Mouse (Mus musculus): Measurements from ENCODE around the gene Cabp4. TPM values are rescaled to one million over a fixed set of nuclear protein-coding genes. Genes with fewer than 3 reads are reported as not detected.
A peak's percentile ranks its signal among the peaks of the same experiment; 100 is the strongest.

The Cabp4 gene
- polyA plus RNA-seq (2014; fragmentation: Nextera tagmentation; extraction: Ambion mirVana) = not detected in 2 replicates

DNA sequence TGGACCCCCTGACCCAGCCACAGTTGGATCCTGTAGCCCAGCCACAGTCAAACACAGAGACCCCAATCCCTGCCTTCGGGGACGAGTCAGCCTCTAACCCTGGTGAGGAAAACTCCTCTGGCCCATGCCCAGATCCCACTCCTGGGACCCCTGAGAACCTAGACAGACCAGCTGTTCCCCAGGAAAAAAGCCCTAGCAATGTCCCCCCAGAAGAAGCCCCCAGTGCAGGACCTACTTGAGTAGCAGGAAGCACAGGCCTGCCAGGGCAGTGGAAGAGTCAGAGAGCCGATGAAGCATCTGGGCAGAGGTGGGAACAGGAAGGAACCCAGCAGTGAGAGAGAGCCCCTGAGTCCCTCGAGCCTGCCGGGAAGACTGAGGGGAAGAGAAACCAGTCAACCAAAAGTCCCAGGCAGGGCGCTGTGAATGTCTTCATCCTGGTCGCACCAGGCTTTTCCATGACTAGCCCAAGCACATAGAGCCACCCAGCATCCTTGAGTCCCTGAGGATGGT lies at the start of gene Cabp4:
TSS of gene Cabp4 (minus strand) at position 275 of the 510 bp plus-strand sequence.
- DNase-seq (ENCODE audit: low spot score) = no peak
- Histone ChIP-seq H3K4me3 (ENCODE audit: low read depth, low read length) (no peak within 1 kb of the TSS), H3K4me2 (ENCODE audit: low read depth, severe bottlenecking) (no peak within 1 kb of the TSS), H3K27ac (replicated peaks; ENCODE audit: low read depth, low read length) (no peak within 1 kb of the TSS), H3K27me3 (ENCODE audit: control insufficient read depth, insufficient read depth, low read length) (no peaks in the 10 kb centered on the region), H3K4me1 (ENCODE audit: control insufficient read depth, insufficient read depth, low read length) (peaks cover 7% of the 10 kb centered on the region), H3K36me3 (ENCODE audit: control insufficient read depth, insufficient read depth, low read length) (no peaks in the 10 kb centered on the region), H3K9ac (ENCODE audit: low read length) (no peak within 1 kb of the TSS), H3K9me3 (ENCODE audit: control insufficient read depth, low read length) (no peaks in the 10 kb centered on the region)
- 87% methylated on average over 7 of the region's 7 CpGs for WGBS
- ATAC-seq (ENCODE audit: insufficient number of reproducible peaks, low FRiP score, low TSS enrichment, low read depth) = no peak

DNA sequence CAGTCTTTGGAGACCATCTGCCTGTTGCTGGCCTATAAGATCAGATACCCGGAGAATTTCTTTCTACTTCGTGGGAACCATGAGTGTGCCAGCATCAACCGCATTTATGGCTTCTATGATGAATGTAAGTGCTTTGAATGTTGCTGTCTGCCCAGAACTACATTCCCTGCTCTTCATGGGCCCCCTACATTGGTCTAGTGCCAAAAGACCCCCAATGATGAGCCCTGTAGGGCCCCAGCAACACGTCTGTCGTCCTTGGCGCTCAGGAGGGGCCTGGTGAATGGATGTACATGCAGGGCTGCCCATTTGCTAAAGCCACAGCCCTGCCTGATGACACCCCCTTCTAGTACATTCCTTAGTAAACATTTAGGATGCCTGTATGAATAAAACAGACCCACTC lies 49.3 kb upstream of the Cabp4 start:
- DNase-seq (ENCODE audit: low spot score) = no peak
- peak overlapping the region; percentile 94 for H3K9ac ChIP-seq (ENCODE audit: low read length)
- no peaks in the 10 kb centered on the region for H3K27me3 ChIP-seq (ENCODE audit: control insufficient read depth, insufficient read depth, low read length)
- H3K4me3 ChIP-seq (ENCODE audit: low read depth, low read length) = peak overlapping the region; percentile 98
- no peak overlapping the region for H3K27ac ChIP-seq (replicated peaks; ENCODE audit: low read depth, low read length)
- 61% methylated on average over 6 of the region's 6 CpGs for WGBS
- peaks cover 17% of the 10 kb centered on the region for H3K4me1 ChIP-seq (ENCODE audit: control insufficient read depth, insufficient read depth, low read length)
- H3K4me2 ChIP-seq (ENCODE audit: low read depth, severe bottlenecking) = peak overlapping the region; percentile 84
- H3K36me3 ChIP-seq (ENCODE audit: control insufficient read depth, insufficient read depth, low read length) = peaks cover 36% of the 10 kb centered on the region
- ATAC-seq (ENCODE audit: insufficient number of reproducible peaks, low FRiP score, low TSS enrichment, low read depth) = no peak
- H3K9me3 ChIP-seq (ENCODE audit: control insufficient read depth, low read length) = no peaks in the 10 kb centered on the region

DNA sequence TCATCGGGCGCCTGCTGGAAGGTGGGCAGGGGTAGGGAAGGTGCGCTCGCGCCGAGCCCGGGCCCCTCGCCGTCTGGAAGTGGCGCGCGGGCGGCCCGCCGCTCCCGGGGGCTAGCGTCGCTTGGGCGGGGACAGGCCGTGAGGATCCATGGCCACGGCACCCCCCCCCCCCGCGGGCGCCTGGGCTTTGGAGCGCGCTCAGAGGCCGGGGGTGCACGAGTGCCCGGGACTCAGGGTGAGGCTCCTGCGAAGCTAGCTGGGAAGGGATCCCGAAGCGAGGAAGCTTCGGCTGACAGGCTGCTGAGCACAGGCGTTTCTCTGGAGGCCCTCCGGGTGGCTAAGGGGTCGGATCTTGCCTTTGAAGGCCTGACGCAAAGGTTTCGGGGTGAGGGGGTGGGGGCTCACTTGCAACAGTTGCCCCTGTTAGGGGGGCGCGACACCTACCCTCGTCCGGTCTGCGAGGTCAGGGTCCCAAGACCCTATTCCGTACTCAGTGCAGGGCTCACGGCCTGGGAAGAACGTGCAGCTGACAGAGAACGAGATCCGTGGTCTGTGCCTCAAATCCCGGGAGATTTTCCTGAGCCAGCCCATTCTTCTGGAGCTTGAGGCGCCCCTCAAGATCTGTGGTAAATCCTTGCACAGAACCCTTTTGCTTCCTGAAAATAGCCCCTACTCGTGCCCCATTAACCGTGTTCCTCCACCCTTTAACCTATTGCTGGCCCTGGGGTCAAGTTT lies 48.6 kb upstream of the Cabp4 start:
- Histone ChIP-seq H3K27ac (replicated peaks; ENCODE audit: low read depth, low read length) (peak overlapping the region; percentile 85), H3K4me1 (ENCODE audit: control insufficient read depth, insufficient read depth, low read length) (peaks cover 17% of the 10 kb centered on the region)
- DNase-seq (ENCODE audit: low spot score) = no peak

DNA sequence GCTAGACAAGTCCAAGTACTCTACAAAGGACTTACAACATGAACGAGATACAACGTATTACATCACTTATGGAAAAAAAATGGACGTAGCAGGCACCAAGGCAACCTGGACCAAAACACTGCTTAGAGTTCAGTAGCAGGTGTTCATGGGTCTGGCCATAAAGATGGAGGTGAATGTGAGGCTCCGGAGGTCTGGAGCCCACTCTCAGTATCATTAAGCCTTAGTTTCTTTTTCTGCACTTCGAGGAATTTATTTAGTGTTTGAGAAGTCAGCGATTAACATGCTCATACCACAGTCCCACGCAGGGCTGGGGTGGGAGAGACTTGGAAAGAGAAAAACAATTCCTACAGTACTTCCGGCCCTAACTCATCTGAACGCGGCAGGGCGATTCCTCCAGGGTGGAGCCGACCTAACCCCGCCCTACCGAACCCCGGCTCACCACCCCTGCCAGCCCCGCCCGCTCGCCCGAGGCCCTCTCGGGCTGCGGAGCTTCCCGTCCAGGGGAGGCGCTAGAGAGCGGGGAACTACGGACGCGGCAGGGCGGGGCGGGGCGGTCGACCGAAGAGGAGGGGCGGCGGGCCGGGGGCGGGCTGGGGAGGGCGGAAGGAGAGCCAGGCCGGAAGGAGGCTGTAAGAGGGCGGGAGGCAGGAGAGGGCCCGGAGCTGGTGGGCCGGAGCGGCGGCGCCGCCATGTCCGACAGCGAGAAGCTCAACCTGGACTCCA lies 47.9 kb upstream of the Cabp4 start, which contains the start of gene Ppp1ca:
TSS of gene Ppp1ca (plus strand) at position 538 of the 723 bp plus-strand sequence.
- peak; percentile 98 for DNase-seq (ENCODE audit: low spot score)
- ATAC-seq (ENCODE audit: insufficient number of reproducible peaks, low FRiP score, low TSS enrichment, low read depth) = peak; percentile 88
- Histone ChIP-seq H3K9ac (ENCODE audit: low read length) (peak within 1 kb of the TSS; percentile 94), H3K9me3 (ENCODE audit: control insufficient read depth, low read length) (no peaks in the 10 kb centered on the region), H3K4me3 (ENCODE audit: low read depth, low read length) (peak within 1 kb of the TSS; percentile 98), H3K4me1 (ENCODE audit: control insufficient read depth, insufficient read depth, low read length) (peaks cover 17% of the 10 kb centered on the region), H3K36me3 (ENCODE audit: control insufficient read depth, insufficient read depth, low read length) (peaks cover 30% of the 10 kb centered on the region), H3K27ac (replicated peaks; ENCODE audit: low read depth, low read length) (peak within 1 kb of the TSS; percentile 85), H3K4me2 (ENCODE audit: low read depth, severe bottlenecking) (peak within 1 kb of the TSS; percentile 84), H3K27me3 (ENCODE audit: control insufficient read depth, insufficient read depth, low read length) (no peaks in the 10 kb centered on the region)
- 5% methylated on average over 37 of the region's 47 CpGs for WGBS

More for the DNA sequence above, 48.6 kb upstream of the Cabp4 start:
- H3K9ac ChIP-seq (ENCODE audit: low read length) = peak overlapping the region; percentile 94
- no peak for ATAC-seq (ENCODE audit: insufficient number of reproducible peaks, low FRiP score, low TSS enrichment, low read depth)
- H3K9me3 ChIP-seq (ENCODE audit: control insufficient read depth, low read length) = no peaks in the 10 kb centered on the region
- peak overlapping the region; percentile 84 for H3K4me2 ChIP-seq (ENCODE audit: low read depth, severe bottlenecking)
- H3K36me3 ChIP-seq (ENCODE audit: control insufficient read depth, insufficient read depth, low read length) = peaks cover 36% of the 10 kb centered on the region
- peak overlapping the region; percentile 98 for H3K4me3 ChIP-seq (ENCODE audit: low read depth, low read length)
- 1% methylated on average over 49 of the region's 52 CpGs for WGBS
- H3K27me3 ChIP-seq (ENCODE audit: control insufficient read depth, insufficient read depth, low read length) = no peaks in the 10 kb centered on the region

DNA sequence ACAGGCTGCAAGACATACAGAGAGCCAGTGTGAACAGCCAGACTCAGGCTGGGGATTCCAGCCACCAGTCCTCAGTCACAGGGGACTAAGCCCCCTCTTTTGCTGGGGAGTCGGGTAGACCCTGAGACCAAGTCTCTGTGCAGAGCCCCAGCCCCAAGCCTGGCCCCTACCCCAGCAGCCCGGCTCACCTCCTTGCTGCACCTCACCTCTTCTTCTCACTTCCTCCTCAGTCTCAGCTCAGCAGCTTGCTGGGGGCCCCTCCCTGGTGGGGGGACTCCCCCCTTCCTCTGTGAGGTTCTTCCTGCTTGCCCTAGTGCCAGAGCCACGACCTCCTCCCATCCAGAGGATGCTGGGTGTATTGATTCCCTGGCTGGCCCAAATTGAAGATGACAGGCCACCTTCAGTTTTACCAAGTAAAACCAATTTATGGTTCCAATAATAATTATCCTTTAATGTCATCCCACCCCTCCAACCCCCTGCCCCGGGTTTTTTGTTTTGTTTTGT lies 47.0 kb upstream of the Cabp4 start, which contains the start of gene Tbc1d10c:
TSS of gene Tbc1d10c (minus strand) at position 454 of the 504 bp plus-strand sequence.
- H3K4me1 ChIP-seq (ENCODE audit: control insufficient read depth, insufficient read depth, low read length) = peaks cover 15% of the 10 kb centered on the region
- H3K9me3 ChIP-seq (ENCODE audit: control insufficient read depth, low read length) = no peaks in the 10 kb centered on the region
- 73% methylated on average over 3 of the region's 4 CpGs for WGBS
- peak within 1 kb of the TSS; percentile 94 for H3K9ac ChIP-seq (ENCODE audit: low read length)
- H3K4me2 ChIP-seq (ENCODE audit: low read depth, severe bottlenecking) = peak within 1 kb of the TSS; percentile 84
- peak within 1 kb of the TSS; percentile 98 for H3K4me3 ChIP-seq (ENCODE audit: low read depth, low read length)
- ATAC-seq (ENCODE audit: insufficient number of reproducible peaks, low FRiP score, low TSS enrichment, low read depth) (no peak), DNase-seq (ENCODE audit: low spot score) (no peak)
- H3K27ac ChIP-seq (replicated peaks; ENCODE audit: low read depth, low read length) = peak within 1 kb of the TSS; percentile 85
- peaks cover 22% of the 10 kb centered on the region for H3K36me3 ChIP-seq (ENCODE audit: control insufficient read depth, insufficient read depth, low read length)
- no peaks in the 10 kb centered on the region for H3K27me3 ChIP-seq (ENCODE audit: control insufficient read depth, insufficient read depth, low read length)

DNA sequence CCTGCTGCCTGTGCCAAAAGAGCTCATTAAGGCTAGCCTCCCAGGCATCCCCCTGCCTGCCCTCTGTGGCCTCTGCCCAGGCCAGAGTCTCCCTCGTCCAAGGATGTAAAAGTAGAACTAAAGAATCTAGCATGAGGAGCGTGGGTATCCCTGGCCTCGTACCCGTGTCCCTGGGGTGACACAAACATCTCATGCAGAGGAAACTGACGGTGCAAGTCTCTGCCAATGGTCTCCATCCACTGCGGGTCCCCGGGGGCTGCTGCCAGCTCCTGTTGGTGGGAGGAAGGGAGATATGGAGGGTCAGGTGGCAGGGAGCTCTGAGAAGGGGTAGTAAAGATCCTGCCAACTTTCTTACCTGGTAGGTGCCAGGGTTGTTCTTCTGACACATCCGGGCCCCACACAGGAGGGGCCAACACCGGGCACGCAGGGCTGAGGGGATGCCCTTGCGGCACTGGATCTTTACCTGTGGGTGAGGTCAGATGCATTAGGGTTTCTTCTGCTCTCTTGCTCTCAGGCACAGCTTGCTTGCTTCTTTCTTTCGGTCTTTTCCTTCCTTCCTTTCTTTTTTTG lies 45.3 kb upstream of the Cabp4 start:
- no peak overlapping the region for H3K27ac ChIP-seq (replicated peaks; ENCODE audit: low read depth, low read length)
- H3K27me3 ChIP-seq (ENCODE audit: control insufficient read depth, insufficient read depth, low read length) = no peaks in the 10 kb centered on the region
- no peak overlapping the region for H3K4me2 ChIP-seq (ENCODE audit: low read depth, severe bottlenecking)
- no peaks in the 10 kb centered on the region for H3K9me3 ChIP-seq (ENCODE audit: control insufficient read depth, low read length)
- ATAC-seq (ENCODE audit: insufficient number of reproducible peaks, low FRiP score, low TSS enrichment, low read depth) = no peak
- 89% methylated on average over 12 of the region's 12 CpGs for WGBS
- H3K36me3 ChIP-seq (ENCODE audit: control insufficient read depth, insufficient read depth, low read length) = peaks cover 6% of the 10 kb centered on the region; the same call in 1 of the 2 replicates
- H3K4me3 ChIP-seq (ENCODE audit: low read depth, low read length) = no peak overlapping the region
- peaks cover 20% of the 10 kb centered on the region for H3K4me1 ChIP-seq (ENCODE audit: control insufficient read depth, insufficient read depth, low read length)
- H3K9ac ChIP-seq (ENCODE audit: low read length) = no peak overlapping the region
- no peak for DNase-seq (ENCODE audit: low spot score)

DNA sequence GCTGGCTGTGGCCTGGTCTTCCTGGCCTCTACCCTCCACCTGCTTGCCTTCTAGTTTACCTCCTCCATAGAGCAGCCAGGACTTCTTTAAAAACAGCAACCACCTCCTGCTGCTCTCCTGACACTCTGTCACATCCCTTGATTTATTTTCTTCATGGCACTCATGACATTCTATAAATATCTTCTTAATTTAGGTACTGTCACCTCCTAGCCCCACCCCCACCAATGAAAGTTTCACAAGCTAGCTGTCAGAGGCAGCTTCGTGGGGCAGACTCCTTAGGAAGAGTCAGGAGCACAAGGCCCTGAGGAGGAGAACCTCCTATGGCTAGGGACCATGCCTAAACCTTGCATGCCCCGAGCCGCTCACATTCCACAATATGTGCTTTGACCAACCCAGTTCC lies 43.5 kb upstream of the Cabp4 start:
- no peak overlapping the region for H3K4me2 ChIP-seq (ENCODE audit: low read depth, severe bottlenecking)
- DNase-seq (ENCODE audit: low spot score) (no peak), ATAC-seq (ENCODE audit: insufficient number of reproducible peaks, low FRiP score, low TSS enrichment, low read depth) (no peak)
- peaks cover 8% of the 10 kb centered on the region; the same call in 1 of the 2 replicates for H3K4me1 ChIP-seq (ENCODE audit: control insufficient read depth, insufficient read depth, low read length)
- H3K36me3 ChIP-seq (ENCODE audit: control insufficient read depth, insufficient read depth, low read length) = no peaks in the 10 kb centered on the region
- no peak overlapping the region for H3K27ac ChIP-seq (replicated peaks; ENCODE audit: low read depth, low read length)
- H3K4me3 ChIP-seq (ENCODE audit: low read depth, low read length) = no peak overlapping the region
- no peaks in the 10 kb centered on the region for H3K27me3 ChIP-seq (ENCODE audit: control insufficient read depth, insufficient read depth, low read length)
- H3K9ac ChIP-seq (ENCODE audit: low read length) = no peak overlapping the region
- no peaks in the 10 kb centered on the region for H3K9me3 ChIP-seq (ENCODE audit: control insufficient read depth, low read length)
- WGBS = 60% methylated on average over 3 of the region's 3 CpGs

Measured in limb, embryonic 11.5 days (tissue).